Mouse (Mus musculus) liver, embryonic 13.5 days (tissue): ENCODE data around the gene Vegfc. TPM values are rescaled to one million over a fixed set of nuclear protein-coding genes. Genes with fewer than 3 reads are reported as not detected.

Experiments used
- ATAC-seq: fragments of 200-750 bp; cut with Nextera tagmentation; 2 replicates; pipeline ENCODE4 v1.8.0; 2017; ENCODE audit warnings: low read depth, mild to moderate bottlenecking, moderate number of reproducible peaks, moderate library complexity
- DNase-seq: peaks from one replicate; pipeline ENCODE4 v3.0.0; 2022
- H3K27ac ChIP-seq: fragments of 300-500 bp; sonication (generic); 2 replicates; pipeline ENCODE4 v1.5.1; 2015; ENCODE audit warnings: moderate library complexity, mild to moderate bottlenecking, inconsistent platforms
- H3K27me3 ChIP-seq: fragments of 300-500 bp; sonication (generic); 2 replicates; pipeline ENCODE4 v1.6.1; 2015; ENCODE audit warnings: mild to moderate bottlenecking, inconsistent platforms
- H3K36me3 ChIP-seq: fragments of 300-500 bp; sonication (generic); 2 replicates; pipeline ENCODE4 v1.6.1; 2015; ENCODE audit warnings: mild to moderate bottlenecking, inconsistent platforms
- H3K4me1 ChIP-seq: fragments of 300-500 bp; sonication (generic); replicated peaks from 2 replicates; pipeline ENCODE4 v1.6.1; 2015; ENCODE audit warnings: inconsistent platforms
- H3K4me2 ChIP-seq: fragments of 300-500 bp; sonication (generic); 2 replicates; pipeline ENCODE4 v1.6.1; 2015; ENCODE audit warnings: inconsistent platforms, mild to moderate bottlenecking, moderate library complexity
- H3K4me3 ChIP-seq: fragments of 300-500 bp; sonication (generic); replicated peaks from 2 replicates; pipeline ENCODE4 v1.5.1; 2015; ENCODE audit warnings: mild to moderate bottlenecking, inconsistent platforms
- H3K9ac ChIP-seq: fragments of 300-500 bp; sonication (generic); 2 replicates; pipeline ENCODE4 v1.6.1; 2015; ENCODE audit warnings: mild to moderate bottlenecking, inconsistent platforms
- H3K9me3 ChIP-seq: fragments of 300-500 bp; sonication (generic); replicated peaks from 2 replicates; pipeline ENCODE4 v1.6.1; 2016; ENCODE audit warnings: inconsistent platforms
- WGBS: fragments of 180-500 bp; shearing (Covaris S2); methylation state at CpG from one replicate; pipeline ENCODE4 v1.1.7; 2015; ENCODE audit not compliant: insufficient replicate concordance; 5-methylcytosine and 5-hydroxymethylcytosine counted together
- polyA plus RNA-seq: library from polyadenylated mRNA; unstranded; fragments of >200 nt; fragmentation: Nextera tagmentation; extraction: Ambion mirVana; gene quantifications from 2 replicates; pipeline ENCODE4 v1.2.1, GENCODE M21; 2015

Gene Vegfc
- polyA plus RNA-seq, 1 experiment from 2014 or later: 2.0 TPM

DNA sequence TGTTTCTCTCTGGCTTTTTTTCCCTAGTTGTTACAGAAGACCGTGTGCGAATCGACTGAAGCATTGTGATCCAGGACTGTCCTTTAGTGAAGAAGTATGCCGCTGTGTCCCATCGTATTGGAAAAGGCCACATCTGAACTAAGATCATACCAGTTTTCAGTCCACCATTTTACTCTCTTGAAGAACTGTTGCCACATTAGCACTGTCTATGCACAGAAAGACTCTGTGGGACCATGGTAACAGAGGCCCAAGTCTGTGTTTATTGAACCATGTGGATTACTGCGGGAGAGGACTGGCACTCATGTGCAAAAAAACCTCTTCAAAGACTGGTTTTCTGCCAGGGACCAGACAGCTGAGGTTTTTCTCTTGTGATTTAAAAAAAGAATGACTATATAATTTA, 108.5 kb downstream of the Vegfc start:
- Histone ChIP-seq H3K27ac (no peak overlapping the region), H3K4me1 (no peaks in the 10 kb centered on the region), H3K9ac (no peak overlapping the region), H3K36me3 (no peaks in the 10 kb centered on the region), H3K4me3 (no peak overlapping the region), H3K27me3 (no peaks in the 10 kb centered on the region), H3K9me3 (no peaks in the 10 kb centered on the region), H3K4me2 (no peak overlapping the region)
- no peak for ATAC-seq
- DNase-seq: no peak
- WGBS: 74% methylated on average over 6 of the region's 6 CpGs

DNA sequence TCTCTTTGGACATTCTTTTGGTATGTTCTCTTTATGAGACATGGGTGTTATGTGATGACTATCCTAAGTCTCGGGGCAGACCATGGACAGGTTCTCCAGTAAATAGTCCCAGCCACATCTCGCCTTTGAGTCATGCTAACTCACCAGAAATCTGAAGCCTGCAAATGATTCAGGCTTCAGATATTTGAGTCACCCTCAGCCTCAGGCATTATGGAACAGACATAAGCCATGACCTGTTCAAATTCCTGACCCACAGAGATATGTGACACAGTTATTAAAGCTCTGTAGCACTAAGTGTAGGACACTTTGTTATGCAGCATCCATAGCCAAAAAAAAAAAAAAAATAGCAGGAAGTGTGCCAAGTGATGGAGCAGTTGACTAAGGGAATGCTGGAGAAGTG, 138.8 kb downstream of the Vegfc start:
- no peak overlapping the region for H3K4me3 ChIP-seq
- WGBS: 71% methylated on average over 2 of the region's 2 CpGs
- H3K27me3 ChIP-seq: no peaks in the 10 kb centered on the region
- no peaks in the 10 kb centered on the region for H3K4me1 ChIP-seq
- H3K36me3 ChIP-seq: no peaks in the 10 kb centered on the region
- H3K9ac ChIP-seq: no peak overlapping the region
- H3K9me3 ChIP-seq: no peaks in the 10 kb centered on the region
- H3K4me2 ChIP-seq: no peak overlapping the region
- no peak overlapping the region for H3K27ac ChIP-seq
- DNase-seq (no peak), ATAC-seq (no peak)

DNA sequence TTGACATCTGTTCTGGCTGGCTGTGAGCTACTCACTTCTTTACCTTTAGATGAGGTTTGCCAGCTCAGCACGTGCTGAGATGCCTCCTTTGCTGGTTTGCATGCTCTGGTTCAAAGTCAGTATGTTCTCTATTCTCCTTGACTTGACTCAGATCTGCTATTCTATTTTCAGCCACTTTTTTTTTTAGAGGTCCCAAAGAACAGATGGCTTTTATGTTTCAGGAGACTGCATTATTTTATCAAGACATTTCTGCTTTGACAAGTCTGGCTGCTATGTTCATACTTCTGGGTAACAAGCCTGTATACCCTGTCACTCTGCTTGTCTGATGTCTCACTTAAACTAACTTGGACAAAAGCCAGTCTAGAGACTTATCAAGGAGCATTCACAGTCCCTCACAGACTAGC, 151.4 kb downstream of the Vegfc start:
- no peaks in the 10 kb centered on the region for H3K4me1 ChIP-seq
- H3K27me3 ChIP-seq: no peaks in the 10 kb centered on the region
- H3K4me3 ChIP-seq: no peak overlapping the region
- no peak overlapping the region for H3K9ac ChIP-seq
- ATAC-seq (no peak), DNase-seq (no peak)
- H3K27ac ChIP-seq: no peak overlapping the region
- WGBS: 52% methylated on average over 1 of the region's 1 CpGs
- no peaks in the 10 kb centered on the region for H3K9me3 ChIP-seq
- no peak overlapping the region for H3K4me2 ChIP-seq
- no peaks in the 10 kb centered on the region for H3K36me3 ChIP-seq

DNA sequence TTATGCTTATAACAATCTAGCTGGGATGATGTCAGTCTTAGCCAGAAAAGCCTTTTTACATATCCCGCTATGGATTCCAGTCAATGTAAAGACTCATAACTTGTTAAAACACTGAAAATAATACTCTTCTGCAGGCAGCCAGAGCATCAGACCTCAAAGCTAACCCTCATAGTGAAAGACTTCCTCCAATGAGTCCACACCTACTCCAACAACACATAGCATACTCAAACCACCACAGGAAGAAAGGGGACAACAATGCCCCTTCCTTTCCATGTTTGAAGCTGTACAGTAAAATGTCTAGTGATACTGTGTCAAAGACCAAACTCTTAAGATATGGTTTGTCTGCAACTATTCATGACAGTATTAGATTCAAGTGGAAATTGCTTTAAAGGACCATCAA, 153.2 kb downstream of the Vegfc start:
- Histone ChIP-seq H3K4me3 (no peak overlapping the region), H3K27me3 (no peaks in the 10 kb centered on the region), H3K27ac (no peak overlapping the region), H3K9me3 (no peaks in the 10 kb centered on the region), H3K4me2 (no peak overlapping the region), H3K36me3 (no peaks in the 10 kb centered on the region), H3K4me1 (no peaks in the 10 kb centered on the region), H3K9ac (no peak overlapping the region)
- no peak for DNase-seq
- 81% methylated on average over 1 of the region's 1 CpGs for WGBS
- no peak for ATAC-seq

DNA sequence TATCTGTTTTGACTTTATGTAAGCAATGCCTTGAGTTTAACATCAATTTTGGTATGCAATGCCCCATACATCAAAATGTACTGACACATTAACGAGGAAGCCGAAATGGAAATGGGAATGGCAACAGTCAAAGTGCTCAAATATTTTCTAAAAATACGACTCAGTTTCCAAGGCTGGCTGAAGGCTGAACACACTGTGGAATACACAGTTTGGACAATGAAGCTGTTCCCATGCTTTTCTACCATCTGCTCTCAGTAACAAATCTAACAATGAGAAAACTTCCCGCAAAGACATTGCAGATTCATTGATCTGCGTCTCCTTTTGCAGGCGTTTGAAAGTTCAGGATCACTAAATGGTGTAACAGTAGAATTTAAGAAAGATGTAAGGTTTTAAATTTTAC, 155.9 kb downstream of the Vegfc start:
- no peaks in the 10 kb centered on the region for H3K36me3 ChIP-seq
- DNase-seq: no peak
- no peak overlapping the region for H3K9ac ChIP-seq
- no peaks in the 10 kb centered on the region for H3K9me3 ChIP-seq
- no peak overlapping the region for H3K27ac ChIP-seq
- ATAC-seq: no peak
- 77% methylated on average over 6 of the region's 6 CpGs for WGBS
- no peaks in the 10 kb centered on the region for H3K4me1 ChIP-seq
- no peaks in the 10 kb centered on the region for H3K27me3 ChIP-seq
- H3K4me2 ChIP-seq: no peak overlapping the region
- H3K4me3 ChIP-seq: no peak overlapping the region
